Mouse (Mus musculus) embryo, embryonic 11.5 days (tissue): ENCODE measurements around the gene Rhox2c.
"Not testable (repeated sequence)": the region's sequence is repeated elsewhere in the genome, so short reads cannot be mapped to it uniquely, and the experiment has no call there.

Source experiments
- DNase-seq: peaks from one replicate; pipeline ENCODE4 v3.0.0-alpha.2; 2012; ENCODE audit warnings: low read depth, low spot score

The Rhox2c gene

GRCm38 (mm10) chrX:37453380-37453779, at the start of gene Rhox2c:
Gene Rhox2c (plus strand): TSS chrX:37453680.
- DNase-seq, result not testable (repeated sequence)

GRCm38 (mm10) chrX:37411767-37412166, 41.7 kb upstream of the Rhox2c start, which contains the start of gene Rhox2b:
Gene Rhox2b (plus strand): TSS chrX:37412067.
- DNase-seq, result not testable (repeated sequence)

GRCm38 (mm10) chrX:37432194-37432593, 21.3 kb upstream of the Rhox2c start, which contains the start of gene Rhox4b:
Gene Rhox4b (plus strand): TSS chrX:37432494.
- DNase-seq, result not testable (repeated sequence)

- not testable (repeated sequence) for DNase-seq
Observed at GRCm38 (mm10) chrX:37458285-37458684, 4.8 kb downstream of the Rhox2c start, which contains the start of gene Rhox3c. Gene Rhox3c (plus strand): TSS chrX:37458585.

- not testable (repeated sequence) for DNase-seq
Observed at GRCm38 (mm10) chrX:37480037-37480436, 26.6 kb downstream of the Rhox2c start, which contains the start of gene Rhox4c. Gene Rhox4c (plus strand): TSS chrX:37480337.

GRCm38 (mm10) chrX:37514059-37514458, 60.6 kb downstream of the Rhox2c start, which contains the start of gene Rhox4d:
Gene Rhox4d (plus strand): TSS chrX:37514359.
- not testable (repeated sequence) for DNase-seq
